Mouse (Mus musculus) lung, postnatal 10 days (tissue): ENCODE measurements at regions not wholly inside any gene's neighbourhood (a gene's known extent, or its start where the extent isn't known, plus 50 kb on each side); places are given as distances from the start of the nearest gene placed in this dataset.
A peak's percentile ranks its signal among the peaks of the same experiment; 100 is the strongest.

Experiments
- DNase-seq: peaks from one replicate; pipeline ENCODE4 v3.0.0; 2021

- no peak for DNase-seq
These were observed 369.3 kb upstream of the Thbs1 start for GRCm38 (mm10) chr2:117742413-117742812.

- DNase-seq, result peak; percentile 42
These were observed 367.8 kb upstream of the Thbs1 start for GRCm38 (mm10) chr2:117743901-117744300.

GRCm38 (mm10) chr2:117745767-117746166 lies 365.9 kb upstream of the Thbs1 start:
- peak; percentile 14 for DNase-seq

- no peak for DNase-seq
These were observed 364.5 kb upstream of the Thbs1 start for GRCm38 (mm10) chr2:117747136-117747535.

GRCm38 (mm10) chr2:117748892-117749291 lies 362.8 kb upstream of the Thbs1 start:
- peak; percentile 27 for DNase-seq

GRCm38 (mm10) chr2:117759491-117760013 lies 352.1 kb upstream of the Thbs1 start:
- DNase-seq, result peak; percentile 9

GRCm38 (mm10) chr2:117763631-117764030 lies 348.0 kb upstream of the Thbs1 start:
- no peak for DNase-seq

- no peak for DNase-seq
These were observed 346.1 kb upstream of the Thbs1 start for GRCm38 (mm10) chr2:117765572-117765971.

GRCm38 (mm10) chr2:117766450-117766849 lies 345.2 kb upstream of the Thbs1 start:
- peak; percentile 11 for DNase-seq

- no peak for DNase-seq
These were observed 342.1 kb upstream of the Thbs1 start for GRCm38 (mm10) chr2:117769402-117770114.

GRCm38 (mm10) chr2:117770115-117770485 lies 341.6 kb upstream of the Thbs1 start:
- DNase-seq, result no peak

- peak; percentile 29 for DNase-seq
These were observed 331.4 kb upstream of the Thbs1 start for GRCm38 (mm10) chr2:117780287-117780686.

GRCm38 (mm10) chr2:117780816-117781215 lies 330.9 kb upstream of the Thbs1 start:
- peak; percentile 27 for DNase-seq

GRCm38 (mm10) chr2:117787321-117787720 lies 324.4 kb upstream of the Thbs1 start:
- DNase-seq, result no peak

- no peak for DNase-seq
These were observed 317.4 kb upstream of the Thbs1 start for GRCm38 (mm10) chr2:117794285-117794684.

GRCm38 (mm10) chr2:117801946-117802600 lies 309.6 kb upstream of the Thbs1 start:
- no peak for DNase-seq

- peak; percentile 19 for DNase-seq
These were observed 309.0 kb upstream of the Thbs1 start for GRCm38 (mm10) chr2:117802686-117803085.

- no peak for DNase-seq
These were observed 307.0 kb upstream of the Thbs1 start for GRCm38 (mm10) chr2:117804686-117805085.

- DNase-seq, result no peak
These were observed 304.6 kb upstream of the Thbs1 start for GRCm38 (mm10) chr2:117807121-117807520.

GRCm38 (mm10) chr2:117811506-117811905 lies 300.2 kb upstream of the Thbs1 start:
- peak; percentile 10 for DNase-seq

GRCm38 (mm10) chr2:117811931-117812330 lies 299.7 kb upstream of the Thbs1 start:
- DNase-seq, result no peak

GRCm38 (mm10) chr2:117819701-117820225 lies 291.9 kb upstream of the Thbs1 start:
- peak; percentile 22 for DNase-seq

GRCm38 (mm10) chr2:117820708-117821107 lies 291.0 kb upstream of the Thbs1 start:
- no peak for DNase-seq

GRCm38 (mm10) chr2:117825088-117825487 lies 286.6 kb upstream of the Thbs1 start:
- DNase-seq, result no peak
